Mouse (Mus musculus) bone marrow, adult 2 months (tissue): ENCODE measurements at regions not wholly inside any gene's neighbourhood (a gene's known extent, or its start where the extent isn't known, plus 50 kb on each side); places are given as distances from the start of the nearest gene placed in this dataset.

Experiments used
- H3K27ac ChIP-seq: fragments of 200-500 bp; 2 replicates; pipeline ENCODE4 v1.5.1; 2012; ENCODE audit warnings: low read depth, mild to moderate bottlenecking, control low read depth, inconsistent platforms, low read length; ENCODE audit not compliant: control insufficient read depth, poor library complexity, insufficient read depth
- H3K4me1 ChIP-seq: fragments of 200-500 bp; 2 replicates; pipeline ENCODE4 v1.6.1; 2011; ENCODE audit warnings: low read length; ENCODE audit not compliant: control insufficient read depth, insufficient read depth
- H3K4me3 ChIP-seq: fragments of 200-500 bp; replicated peaks from 2 replicates; pipeline ENCODE3; 2011; ENCODE audit warnings: mild to moderate bottlenecking, low read depth, low read length, control low read depth; ENCODE audit not compliant: control insufficient read depth
- CTCF ChIP-seq: fragments of 200-500 bp; IDR thresholded peaks from 2 replicates; pipeline ENCODE4 v1.5.1; 2011; ENCODE audit warnings: low read length, control low read depth; ENCODE audit not compliant: control insufficient read depth, insufficient read depth
- POLR2A ChIP-seq: fragments of 200-500 bp; IDR thresholded peaks from 2 replicates; pipeline ENCODE4 v1.6.1; 2011; ENCODE audit warnings: low read depth, mild to moderate bottlenecking, control low read depth, low read length, borderline replicate concordance; ENCODE audit not compliant: control insufficient read depth
- WGBS: fragments of 180-500 bp; shearing (Covaris S2); methylation state at CpG from one replicate; pipeline ENCODE4 v1.1.7; 2018; 5-methylcytosine and 5-hydroxymethylcytosine counted together

DNA sequence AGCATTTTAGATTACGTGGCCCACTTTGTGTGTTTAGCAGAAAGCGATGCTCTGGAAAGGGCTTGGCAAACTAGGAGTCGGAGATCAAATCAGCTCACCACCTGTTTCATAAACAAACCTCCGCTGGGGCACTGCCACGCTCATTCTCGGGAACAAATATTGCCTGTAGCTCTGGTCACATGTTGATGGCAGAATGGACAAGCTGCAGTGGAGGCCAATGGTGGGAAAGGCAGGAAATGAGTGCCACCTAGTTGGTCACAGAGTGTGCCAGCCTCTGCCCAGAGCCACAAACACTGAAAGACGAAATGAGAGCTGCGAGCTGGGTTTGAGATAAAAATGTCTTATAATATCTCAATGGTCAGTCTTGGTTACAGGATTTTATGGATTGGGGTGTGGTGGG lies 259.2 kb upstream of the Csf3r start:
- 82% methylated on average over 8 of the region's 8 CpGs for WGBS
- no peaks in the 10 kb centered on the region; the same call in 1 of the 2 replicates for H3K4me1 ChIP-seq
- no peak overlapping the region for H3K27ac ChIP-seq
- no peak overlapping the region for H3K4me3 ChIP-seq
- TF ChIP-seq POLR2A = no peak
- no peak for TF ChIP-seq CTCF

DNA sequence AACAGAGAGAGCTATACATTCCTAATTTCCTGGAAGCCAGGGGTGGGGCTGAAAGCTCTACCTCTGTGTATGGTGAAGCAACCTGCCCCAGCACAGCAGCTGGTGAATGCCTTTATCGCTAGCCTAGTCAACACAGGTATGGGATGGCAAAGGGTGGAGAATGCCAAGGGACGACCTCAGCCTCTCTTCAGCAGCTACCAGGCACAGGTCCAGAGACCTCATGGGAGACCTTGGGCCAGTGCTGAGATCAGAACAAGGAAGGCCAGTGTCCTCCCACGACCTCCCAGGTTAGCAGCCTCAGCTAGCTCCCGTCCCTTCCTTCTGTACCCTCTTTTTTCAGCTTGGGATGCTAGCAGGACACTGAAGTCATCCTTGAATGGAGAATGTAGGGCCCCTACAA lies 247.2 kb upstream of the Csf3r start:
- Histone ChIP-seq H3K4me3 (no peak overlapping the region), H3K4me1 (no peaks in the 10 kb centered on the region), H3K27ac (no peak overlapping the region)
- 61% methylated on average over 4 of the region's 4 CpGs for WGBS
- TF ChIP-seq CTCF = no peak
- TF ChIP-seq POLR2A = no peak

DNA sequence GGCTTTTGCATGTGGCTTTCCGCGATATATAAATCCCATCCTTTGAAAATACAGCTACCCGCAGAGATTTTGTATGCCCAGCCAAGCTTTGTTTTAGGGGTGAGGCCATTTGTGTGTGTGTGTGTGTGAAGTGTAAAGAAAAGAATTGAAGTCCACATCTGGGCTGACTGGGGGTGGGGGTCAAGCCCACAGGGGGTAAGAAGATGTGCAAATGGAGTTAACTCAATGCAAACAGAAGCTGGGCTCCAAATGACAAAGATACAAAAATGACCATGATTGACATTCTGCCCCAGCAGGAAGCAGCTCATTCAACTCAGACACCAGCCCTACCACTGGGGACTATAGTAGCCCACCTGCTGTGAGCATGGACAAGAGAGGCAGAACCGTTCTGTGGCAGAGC lies 244.2 kb upstream of the Csf3r start:
- 71% methylated on average over 4 of the region's 4 CpGs for WGBS
- Histone ChIP-seq H3K4me3 (no peak overlapping the region), H3K27ac (no peak overlapping the region), H3K4me1 (no peaks in the 10 kb centered on the region)
- TF ChIP-seq POLR2A (no peak), CTCF (no peak)

DNA sequence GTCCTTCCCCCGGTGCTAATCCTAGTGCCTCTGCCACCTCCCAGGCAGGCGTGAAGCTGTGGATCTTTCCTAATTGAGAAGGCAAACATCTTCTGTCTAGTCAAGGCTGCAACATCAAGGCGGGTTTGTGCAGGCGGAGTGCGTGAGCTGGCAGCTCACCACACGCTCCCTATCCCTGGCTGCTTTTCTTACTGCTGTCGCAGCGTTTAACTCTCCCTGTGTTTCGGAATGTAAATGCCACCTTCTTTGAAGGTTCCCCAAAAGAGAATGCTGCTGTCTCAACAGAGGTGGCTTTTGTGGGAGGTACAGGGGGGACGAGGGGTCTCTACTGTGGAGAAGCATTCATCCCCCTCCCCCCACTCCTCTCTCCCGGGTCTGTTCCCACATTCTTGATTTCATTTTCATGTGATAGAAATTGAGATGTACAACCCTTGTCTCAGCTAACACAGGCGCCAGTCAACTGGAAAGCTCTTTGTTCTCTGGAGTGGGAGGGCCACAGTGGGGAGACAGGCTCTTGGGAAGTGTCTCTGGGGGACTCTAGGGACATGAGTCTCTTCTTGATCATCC lies 243.3 kb upstream of the Csf3r start:
- no peak overlapping the region for H3K27ac ChIP-seq
- 22% methylated on average over 12 of the region's 12 CpGs for WGBS
- TF ChIP-seq POLR2A (no peak), CTCF (no peak)
- no peak overlapping the region for H3K4me3 ChIP-seq
- H3K4me1 ChIP-seq = no peaks in the 10 kb centered on the region

DNA sequence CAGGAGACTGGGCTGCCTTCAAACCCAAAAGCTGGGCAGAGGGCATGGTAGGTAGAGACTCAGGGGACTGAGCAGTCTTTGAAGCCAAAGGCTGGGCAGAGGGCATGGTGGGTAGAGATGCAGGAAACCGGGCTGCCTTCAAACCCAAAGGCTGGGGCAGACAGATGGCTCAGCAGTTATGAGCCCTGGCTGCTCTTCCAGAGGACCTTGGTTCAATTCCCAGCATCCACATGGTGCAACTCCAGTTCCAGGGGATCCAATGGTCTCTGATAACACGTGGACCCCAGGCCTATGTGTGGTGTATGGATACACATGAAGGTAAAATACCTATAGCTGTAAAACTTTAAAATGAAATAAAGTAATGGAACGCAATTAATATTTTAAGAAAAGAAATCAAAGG lies 242.0 kb upstream of the Csf3r start:
- WGBS = 50% methylated on average over 3 of the region's 3 CpGs
- Histone ChIP-seq H3K27ac (no peak overlapping the region), H3K4me3 (no peak overlapping the region), H3K4me1 (no peaks in the 10 kb centered on the region)
- TF ChIP-seq CTCF = no peak
- no peak for TF ChIP-seq POLR2A

DNA sequence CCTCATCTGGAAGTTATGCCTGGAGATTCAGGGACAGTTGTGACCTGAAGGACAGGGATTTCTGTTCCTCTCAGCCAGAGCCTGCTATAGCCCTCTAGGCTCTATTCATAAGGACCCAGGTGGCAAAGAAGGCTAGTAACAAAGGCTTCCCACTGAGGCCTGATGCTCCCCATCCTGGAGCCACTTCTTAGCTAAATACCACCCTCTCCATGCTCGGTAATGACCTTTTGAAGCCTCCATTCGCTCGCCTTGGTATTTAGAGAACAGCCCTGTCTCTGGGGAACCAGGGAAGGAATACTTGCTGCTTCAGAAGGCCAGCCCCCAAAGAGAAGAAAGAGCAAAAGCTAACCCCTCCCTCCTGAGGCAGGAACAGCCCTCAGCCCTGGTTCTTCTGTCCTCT lies 238.3 kb upstream of the Csf3r start:
- Histone ChIP-seq H3K4me1 (no peaks in the 10 kb centered on the region), H3K4me3 (no peak overlapping the region), H3K27ac (no peak overlapping the region)
- TF ChIP-seq CTCF (no peak), POLR2A (no peak)
- 18% methylated on average over 3 of the region's 3 CpGs for WGBS

DNA sequence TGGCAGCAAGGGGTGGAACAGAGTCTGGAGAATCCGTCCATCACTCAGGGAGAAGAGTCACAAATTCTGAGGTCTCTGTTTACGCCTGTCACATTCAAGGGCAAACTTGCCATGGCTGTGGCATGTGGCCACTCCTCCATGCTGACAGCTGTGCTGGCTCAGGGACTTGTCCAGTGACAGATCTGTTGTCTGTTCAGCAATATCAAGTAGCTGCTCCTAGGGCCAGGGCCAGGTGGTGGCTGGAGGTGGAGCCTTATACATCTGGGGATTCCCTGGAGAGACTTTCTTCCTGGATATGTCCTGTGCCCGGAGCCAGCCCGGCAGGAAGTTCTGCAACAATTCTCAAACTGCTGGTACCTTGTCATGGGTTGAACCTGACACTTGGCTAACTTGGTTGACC lies 229.7 kb upstream of the Csf3r start:
- H3K4me3 ChIP-seq = no peak overlapping the region
- H3K27ac ChIP-seq = no peak overlapping the region
- 70% methylated on average over 4 of the region's 4 CpGs for WGBS
- H3K4me1 ChIP-seq = no peaks in the 10 kb centered on the region
- no peak for TF ChIP-seq POLR2A
- TF ChIP-seq CTCF = no peak

DNA sequence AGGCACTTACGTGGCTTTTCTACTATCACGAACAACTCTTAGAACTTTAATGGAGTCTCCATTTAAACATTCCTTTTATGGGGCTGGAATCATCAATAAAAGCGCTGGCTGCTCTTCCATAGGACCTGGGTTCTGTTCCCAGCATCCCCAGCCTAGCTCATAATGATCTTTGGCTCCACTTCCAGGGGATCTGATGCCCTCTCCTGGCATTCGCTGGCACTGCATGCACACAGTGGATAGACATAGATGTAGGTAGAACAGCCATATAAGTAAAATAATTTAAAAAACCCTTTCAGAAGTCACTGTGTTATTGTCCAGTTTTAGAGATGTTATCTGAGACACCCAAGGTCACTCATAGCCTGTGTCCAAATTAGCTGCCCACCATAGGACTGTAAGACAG lies 216.4 kb upstream of the Csf3r start:
- Histone ChIP-seq H3K27ac (no peak overlapping the region), H3K4me1 (no peaks in the 10 kb centered on the region), H3K4me3 (no peak overlapping the region)
- no peak for TF ChIP-seq CTCF
- no peak for TF ChIP-seq POLR2A
- WGBS = 87% methylated on average over 4 of the region's 4 CpGs

DNA sequence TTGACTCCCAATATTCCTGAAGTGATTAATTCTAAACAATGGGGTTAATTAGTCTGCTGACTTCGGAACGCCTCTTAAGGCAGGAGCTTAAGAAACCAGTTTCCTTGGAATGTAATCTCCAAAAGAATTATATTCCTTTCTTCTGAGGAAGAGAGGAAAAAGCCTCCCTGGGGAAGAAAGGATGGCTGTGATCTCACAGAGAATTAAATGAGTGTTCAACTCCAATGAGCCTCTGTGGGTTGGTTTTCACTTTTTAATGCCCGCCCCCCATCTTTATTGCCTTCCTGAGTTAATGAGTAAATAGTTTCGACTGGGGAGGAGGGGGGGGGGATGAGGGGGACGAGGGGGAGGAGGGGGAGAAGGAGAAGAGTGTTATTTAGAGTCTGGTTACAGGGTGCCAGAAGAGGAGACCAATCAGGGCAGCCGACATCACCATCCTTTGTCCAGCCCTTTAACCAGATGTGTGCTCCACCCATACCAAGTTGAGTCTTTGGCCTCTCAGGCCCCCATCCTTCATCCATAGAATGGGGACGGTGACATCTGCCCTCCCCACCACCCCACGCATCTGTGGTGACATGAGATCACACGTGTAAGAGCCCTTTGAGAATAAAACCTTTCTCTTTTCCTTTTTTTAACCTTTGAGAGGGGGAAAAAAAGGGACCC lies 214.8 kb upstream of the Csf3r start:
- Histone ChIP-seq H3K4me1 (no peaks in the 10 kb centered on the region), H3K4me3 (no peak overlapping the region), H3K27ac (no peak overlapping the region)
- TF ChIP-seq CTCF (no peak), POLR2A (no peak)
- WGBS = 31% methylated on average over 8 of the region's 9 CpGs
